Mouse (Mus musculus) liver, embryonic 14.5 days (tissue): ENCODE data around the gene Farp1. TPM values are rescaled to one million over a fixed set of nuclear protein-coding genes. Genes with fewer than 3 reads are reported as not detected.

Source experiments
- ATAC-seq: fragments of 200-750 bp; cut with Nextera tagmentation; 2 replicates; pipeline ENCODE4 v1.8.0; 2017; ENCODE audit warnings: moderate number of reproducible peaks, mild to moderate bottlenecking, moderate library complexity; ENCODE audit not compliant: insufficient read depth
- DNase-seq, 3 experiments: peaks; one replicate each; pipeline ENCODE4 v3.0.0-alpha.2; 2012 to 2013; ENCODE audit warnings: low read depth in 3 of 3, low spot score in 3 of 3
- H3K27ac ChIP-seq: fragments of 300-500 bp; sonication (generic); 2 replicates; pipeline ENCODE4 v1.5.1; 2014; ENCODE audit warnings: moderate library complexity, mild to moderate bottlenecking, control low read depth, inconsistent platforms
- H3K27me3 ChIP-seq: fragments of 300-500 bp; sonication (generic); 2 replicates; pipeline ENCODE4 v1.6.1; 2014; ENCODE audit warnings: mild to moderate bottlenecking, low read length, moderate library complexity; ENCODE audit not compliant: control insufficient read depth, insufficient read depth
- H3K36me3 ChIP-seq: fragments of 300-500 bp; sonication (generic); replicated peaks from 2 replicates; pipeline ENCODE4 v1.6.1; 2014; ENCODE audit warnings: low read depth; ENCODE audit not compliant: control insufficient read depth, insufficient read depth
- H3K4me1 ChIP-seq, 2 experiments: fragments of 200-500 bp in 1 of 2; fragments of 300-500 bp in 1 of 2; sonication (generic) in 1 of 2; replicated peaks; 2 replicates each; pipeline ENCODE4 v1.6.1; 2012 to 2014; ENCODE audit warnings: antibody characterized with exemption in 1 of 2, inconsistent platforms in 1 of 2, low read length in 1 of 2; ENCODE audit not compliant: control insufficient read depth in 2 of 2, insufficient read depth in 2 of 2
- H3K4me2 ChIP-seq: fragments of 300-500 bp; sonication (generic); 2 replicates; pipeline ENCODE4 v1.6.1; 2014; ENCODE audit warnings: low read depth, mild to moderate bottlenecking, control low read depth, moderate library complexity
- H3K4me3 ChIP-seq, 2 experiments: fragments of 200-500 bp in 1 of 2; fragments of 300-500 bp in 1 of 2; sonication (generic) in 1 of 2; 2 replicates each; pipeline ENCODE4 v1.5.1; 2012 to 2014; ENCODE audit warnings: low read depth in 2 of 2, low read length in 2 of 2, mild to moderate bottlenecking in 2 of 2, control low read depth in 1 of 2, inconsistent platforms in 1 of 2, moderate library complexity in 1 of 2; ENCODE audit not compliant: insufficient read depth in 1 of 2
- H3K9ac ChIP-seq: fragments of 300-500 bp; sonication (generic); replicated peaks from 2 replicates; pipeline ENCODE4 v1.6.1; 2014; ENCODE audit warnings: mild to moderate bottlenecking, control low read depth, moderate library complexity
- H3K9me3 ChIP-seq: fragments of 300-500 bp; sonication (generic); 2 replicates; pipeline ENCODE4 v1.6.1; 2016; ENCODE audit warnings: low read length, mixed read lengths; ENCODE audit not compliant: control insufficient read depth
- CTCF ChIP-seq: IDR thresholded peaks from 2 replicates; pipeline ENCODE4 v1.5.1; 2016; ENCODE audit warnings: antibody characterized with exemption, low read depth, control low read depth
- EP300 ChIP-seq: IDR thresholded peaks from 2 replicates; pipeline ENCODE4 v1.6.1; 2016; ENCODE audit warnings: antibody characterized with exemption, low read depth
- WGBS: fragments of 180-500 bp; shearing (Covaris S2); extraction: QIAGEN DNeasy Blood & Tissue Kit; methylation state at CpG from one replicate; pipeline ENCODE4 v1.1.7; 2014; ENCODE audit not compliant: insufficient replicate concordance; 5-methylcytosine and 5-hydroxymethylcytosine counted together
- polyA plus RNA-seq, 2 experiments: library from polyadenylated mRNA; depleted of rRNA in 1 of 2; stranded (reverse) in 1 of 2; unstranded in 1 of 2; fragments of >200 nt; fragmentation: Nextera tagmentation in 1 of 2; extraction: Ambion mirVana in 1 of 2; gene quantifications; 2 replicates each; pipeline versions ENCODE4 v1.2.1 to v1.2.3; 2012 to 2014

Gene Farp1
- polyA plus RNA-seq, 2 experiments, result 3.0 to 4.3 TPM

GRCm38 (mm10) chr14:121263912-121264311 lies 228.9 kb downstream of the Farp1 start:
- H3K27ac ChIP-seq, result no peak overlapping the region
- H3K36me3 ChIP-seq, result no peaks in the 10 kb centered on the region
- DNase-seq (no peak), ATAC-seq (no peak)
- no peak overlapping the region for H3K4me3 ChIP-seq
- peaks cover 0 to 7% of the 10 kb centered on the region in 2 experiments; a peak in 1 of 4 replicates for H3K4me1 ChIP-seq
- no peaks in the 10 kb centered on the region for H3K27me3 ChIP-seq
- H3K9ac ChIP-seq, result no peak overlapping the region
- no peaks in the 10 kb centered on the region for H3K9me3 ChIP-seq
- no peak for TF ChIP-seq CTCF
- no peak for TF ChIP-seq EP300
- WGBS, result 58% methylated on average over 2 of the region's 2 CpGs
- no peak overlapping the region for H3K4me2 ChIP-seq

- Histone ChIP-seq H3K36me3 (no peaks in the 10 kb centered on the region), H3K9ac (no peak overlapping the region), H3K27me3 (no peaks in the 10 kb centered on the region), H3K27ac (no peak overlapping the region), H3K4me3 (no peak overlapping the region), H3K4me1 (peaks cover 0 to 7% of the 10 kb centered on the region in 2 experiments; a peak in 1 of 4 replicates), H3K9me3 (no peaks in the 10 kb centered on the region), H3K4me2 (no peak overlapping the region)
- no peak for ATAC-seq
- 71% methylated on average over 6 of the region's 6 CpGs for WGBS
- no peak for DNase-seq
- TF ChIP-seq EP300 (no peak), CTCF (no peak)
These were observed 229.5 kb downstream of the Farp1 start for GRCm38 (mm10) chr14:121264453-121264852.

GRCm38 (mm10) chr14:121267801-121268200 lies 232.8 kb downstream of the Farp1 start:
- WGBS, result 74% methylated on average over 8 of the region's 8 CpGs
- no peaks in the 10 kb centered on the region for H3K4me1 ChIP-seq
- H3K27me3 ChIP-seq, result no peaks in the 10 kb centered on the region
- H3K4me2 ChIP-seq, result no peak overlapping the region
- H3K9ac ChIP-seq, result no peak overlapping the region
- TF ChIP-seq CTCF (no peak), EP300 (no peak)
- no peaks in the 10 kb centered on the region for H3K9me3 ChIP-seq
- no peak overlapping the region for H3K27ac ChIP-seq
- no peaks in the 10 kb centered on the region for H3K36me3 ChIP-seq
- no peak for ATAC-seq
- no peak for DNase-seq
- H3K4me3 ChIP-seq, result no peak overlapping the region

GRCm38 (mm10) chr14:121270490-121270889 lies 235.5 kb downstream of the Farp1 start:
- DNase-seq (no peak), ATAC-seq (no peak)
- Histone ChIP-seq H3K9me3 (no peaks in the 10 kb centered on the region), H3K27ac (no peak overlapping the region), H3K9ac (no peak overlapping the region), H3K4me2 (no peak overlapping the region), H3K4me3 (no peak overlapping the region), H3K36me3 (no peaks in the 10 kb centered on the region), H3K4me1 (no peaks in the 10 kb centered on the region), H3K27me3 (no peaks in the 10 kb centered on the region)
- WGBS, result 53% methylated on average over 6 of the region's 6 CpGs
- TF ChIP-seq EP300 (no peak), CTCF (no peak)

- 62% methylated on average over 12 of the region's 12 CpGs for WGBS
- TF ChIP-seq CTCF, result no peak
- no peak for TF ChIP-seq EP300
These were observed 240.0 kb downstream of the Farp1 start for GRCm38 (mm10) chr14:121274985-121275384.

More at GRCm38 (mm10) chr14:121274985-121275384, 240.0 kb downstream of the Farp1 start:
- no peak overlapping the region for H3K4me3 ChIP-seq
- H3K9me3 ChIP-seq, result no peaks in the 10 kb centered on the region
- no peak for DNase-seq
- H3K27ac ChIP-seq, result no peak overlapping the region
- no peak overlapping the region for H3K9ac ChIP-seq
- H3K36me3 ChIP-seq, result no peaks in the 10 kb centered on the region
- H3K4me1 ChIP-seq, result no peaks in the 10 kb centered on the region
- no peaks in the 10 kb centered on the region for H3K27me3 ChIP-seq
- ATAC-seq, result no peak
- no peak overlapping the region for H3K4me2 ChIP-seq
